Mouse (Mus musculus): ENCODE measurements around the gene Gsg1.

The Gsg1 gene

DNA sequence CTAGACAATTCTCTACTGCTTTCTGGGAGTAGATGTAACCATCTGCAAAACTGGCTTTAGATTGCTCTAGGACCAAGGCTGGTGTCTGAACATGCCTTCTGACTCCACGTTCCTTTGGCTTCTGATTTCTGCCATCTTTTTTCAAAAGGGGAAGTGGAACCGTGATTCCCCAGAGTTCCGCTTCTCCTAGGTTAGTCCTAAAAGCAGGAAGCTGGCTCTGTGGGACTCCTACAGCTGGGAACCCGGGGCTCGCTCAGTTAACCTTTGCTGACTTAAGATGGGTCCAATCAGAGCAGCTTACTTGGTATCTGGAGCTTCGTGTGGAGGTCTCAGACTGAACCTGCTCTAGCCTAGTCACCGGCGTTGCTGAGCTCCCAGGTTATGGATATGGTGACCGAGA, 7.0 kb upstream of the Gsg1 start:
- no peak for DNase-seq (ENCODE audit: low read depth, low spot score)

DNA sequence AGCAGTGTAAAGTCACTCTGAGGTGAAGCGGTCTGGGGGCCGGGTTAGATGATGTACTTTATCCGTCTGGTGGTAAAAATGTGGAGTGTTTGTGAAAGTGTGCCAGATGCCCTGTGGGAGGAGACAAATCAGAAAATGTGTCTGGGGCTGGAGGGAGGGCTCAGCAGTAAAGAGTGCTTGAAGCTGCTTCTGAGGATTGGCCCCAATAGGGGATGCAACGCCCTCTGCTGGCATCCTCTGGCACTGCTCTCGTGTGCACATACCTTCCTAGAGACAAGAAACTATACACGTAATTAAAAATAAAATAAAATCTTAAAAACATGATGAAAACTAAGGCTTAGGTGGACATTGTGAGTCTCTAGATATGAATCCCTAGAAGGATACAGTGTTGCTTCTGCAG, 6.3 kb upstream of the Gsg1 start:
- no peak for DNase-seq (ENCODE audit: low read depth, low spot score)

DNA sequence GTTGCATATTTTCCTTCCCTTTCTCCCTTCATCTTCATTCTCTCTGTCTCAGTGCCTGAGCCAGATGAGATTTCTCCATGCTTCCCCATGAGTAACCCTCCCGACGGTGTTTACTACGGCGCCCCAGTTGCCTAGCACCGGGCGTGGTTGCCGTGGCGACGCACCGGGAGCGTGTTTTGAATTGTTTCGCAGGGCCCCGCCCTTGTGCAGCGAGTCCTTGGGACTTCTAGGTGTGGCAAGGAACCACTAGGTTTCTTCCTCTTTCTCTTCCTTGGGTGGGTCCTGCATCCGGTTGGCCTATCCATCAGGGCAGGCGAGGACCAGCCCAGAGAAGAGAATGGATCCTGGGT, 1.4 kb downstream of the Gsg1 start:
- peak; percentile 50 for DNase-seq (ENCODE audit: low read depth, low spot score)

DNA sequence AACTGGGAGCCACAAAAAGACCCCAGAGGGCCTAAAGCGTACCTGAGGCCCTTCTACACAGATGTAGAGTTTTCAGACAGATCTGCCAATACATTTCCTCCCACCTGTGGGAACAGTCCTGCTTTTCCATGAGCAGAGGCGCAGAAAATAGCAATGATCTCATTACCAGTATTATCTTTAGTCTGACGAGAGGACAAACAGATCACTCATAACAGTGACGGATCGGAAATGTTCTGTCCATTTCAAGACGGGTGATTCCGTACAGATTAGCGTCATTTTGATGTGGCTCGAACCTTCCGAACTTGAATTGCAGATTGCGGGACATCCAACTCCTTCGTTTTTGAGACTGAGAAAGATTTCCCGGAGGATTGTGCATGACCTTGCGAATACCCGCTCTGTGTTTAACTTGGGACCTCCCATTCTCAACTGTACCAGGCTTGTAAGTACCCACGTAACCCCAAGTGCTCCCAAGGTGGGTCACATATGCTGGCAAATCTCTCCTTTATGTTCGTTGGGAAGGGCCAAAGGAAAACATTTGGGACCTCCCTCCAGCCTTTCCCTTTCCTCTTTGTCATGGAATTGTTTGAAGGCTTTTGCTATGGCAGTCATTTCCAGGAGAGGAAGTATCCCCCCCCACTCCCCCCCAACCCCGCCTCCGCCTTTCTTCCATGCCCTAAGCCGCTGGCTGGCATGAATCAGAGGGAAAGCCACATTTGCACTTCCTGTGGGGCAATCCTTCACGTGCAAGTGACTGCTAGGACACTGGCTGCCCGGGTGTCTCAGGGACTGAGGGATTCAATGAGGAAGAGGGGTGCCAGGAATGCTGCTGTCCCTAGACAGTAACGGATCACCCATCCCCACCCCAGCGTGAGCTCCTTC, 2.1 kb downstream of the Gsg1 start:
- no peak for DNase-seq (ENCODE audit: low read depth, low spot score)

DNA sequence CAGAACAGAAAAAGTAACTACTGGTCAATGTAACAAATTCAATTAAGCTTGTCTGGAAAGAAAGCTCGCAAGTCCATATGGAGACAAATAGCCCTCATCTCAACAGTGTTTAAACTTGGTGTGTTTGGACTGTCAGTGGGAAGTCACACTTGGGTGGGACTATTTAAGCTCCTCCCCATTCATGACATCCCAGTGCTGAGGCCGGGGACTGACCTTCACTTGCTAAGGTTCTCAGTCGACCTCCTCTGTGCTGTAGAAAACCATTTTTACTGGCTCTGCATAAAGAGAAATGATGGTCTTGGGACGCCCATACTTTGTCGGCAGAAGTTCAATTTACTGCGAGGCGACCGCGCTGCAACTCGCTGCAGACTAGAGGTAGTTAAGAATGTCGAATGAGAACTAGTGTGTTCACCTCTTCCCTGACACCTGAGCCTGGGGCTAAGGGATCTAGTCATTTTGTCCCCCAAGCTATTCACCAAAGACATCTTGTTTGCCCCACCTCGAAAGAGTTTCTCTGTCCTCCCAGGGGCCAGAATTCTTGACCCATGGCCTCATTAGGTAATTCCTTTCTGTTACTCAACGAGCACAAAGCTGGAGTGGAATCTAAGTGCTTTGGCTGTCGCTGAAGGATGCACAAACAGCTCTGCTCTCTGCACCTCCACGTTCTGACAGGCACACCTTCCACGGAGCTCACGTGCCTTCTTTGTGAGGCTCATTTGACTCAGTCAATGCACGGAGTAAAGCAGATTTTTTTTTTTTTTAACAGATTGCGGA, 3.0 kb downstream of the Gsg1 start:
- no peak for DNase-seq (ENCODE audit: low read depth, low spot score)

DNA sequence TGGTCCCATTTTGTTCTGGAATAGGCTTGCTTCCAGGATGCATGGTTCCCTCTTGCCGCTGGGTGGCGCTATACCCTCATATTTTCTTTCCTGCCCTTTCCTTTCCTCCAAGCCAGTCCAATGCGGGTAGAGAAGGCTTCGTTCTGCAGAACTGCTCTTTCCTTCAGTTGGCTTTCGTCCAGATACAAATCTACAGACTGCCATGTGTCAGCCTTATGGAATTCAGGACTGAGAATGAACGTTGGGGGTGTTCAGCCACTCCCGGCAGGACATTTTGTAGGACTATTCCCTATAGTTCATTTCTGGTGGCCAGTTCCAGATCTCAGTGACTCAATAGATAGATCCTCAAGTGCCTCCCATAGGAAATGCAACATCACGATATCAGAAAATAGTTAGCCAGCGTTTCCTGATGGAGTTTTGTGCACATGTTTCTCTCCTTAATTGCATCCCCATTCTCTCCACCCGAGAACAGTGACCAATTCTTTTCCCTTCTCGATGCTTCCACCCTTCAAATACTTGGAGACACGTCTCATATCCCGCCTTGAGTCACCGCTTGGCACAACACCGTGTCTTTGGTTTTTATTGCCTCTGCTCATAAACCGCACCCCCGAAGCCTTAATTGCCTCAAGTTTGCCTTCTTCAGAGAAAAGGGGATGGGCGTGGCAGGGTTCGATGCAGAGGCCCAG, 4.2 kb downstream of the Gsg1 start:
- peak; percentile 65 for DNase-seq (ENCODE audit: low read depth, low spot score)

DNA sequence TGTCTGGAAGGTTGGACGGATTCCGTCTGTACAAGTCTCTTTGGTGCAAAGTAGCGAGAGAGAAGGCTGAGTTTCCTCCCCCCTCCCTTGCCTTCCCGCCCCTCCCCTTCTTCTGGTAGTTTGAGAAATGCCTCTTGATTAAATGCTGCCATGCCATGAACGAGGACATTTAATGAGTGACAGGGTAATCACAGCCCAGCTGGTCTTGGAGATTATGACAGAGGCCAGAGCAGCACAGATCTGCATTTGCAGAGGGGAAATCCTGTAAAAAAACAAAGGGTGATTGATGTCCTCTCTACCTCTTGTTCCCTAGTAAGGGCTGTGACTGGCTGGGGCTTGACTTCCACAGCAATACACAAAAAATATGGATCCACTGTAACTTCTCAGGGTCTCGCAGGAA, 6.3 kb downstream of the Gsg1 start:
- DNase-seq (ENCODE audit: low read depth, low spot score) = no peak

DNA sequence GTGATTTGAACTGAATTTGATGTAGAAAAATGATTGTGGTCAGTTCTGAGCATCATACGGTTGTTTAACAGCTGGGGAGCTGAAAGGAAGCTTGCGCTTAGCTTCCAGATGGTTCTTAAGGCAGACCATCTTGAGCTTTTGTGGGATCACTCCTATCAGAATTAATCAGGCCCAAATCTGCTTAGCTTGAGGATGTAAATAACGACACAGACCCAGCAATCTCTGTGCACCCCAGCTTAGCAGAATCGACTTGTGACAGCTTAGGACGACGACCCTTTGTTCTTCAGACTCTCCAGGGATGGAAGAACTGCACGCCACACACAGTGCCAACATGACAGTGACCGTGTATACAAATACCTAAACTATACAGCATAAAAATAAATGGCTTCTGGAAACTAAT, 8.6 kb downstream of the Gsg1 start:
- DNase-seq (ENCODE audit: low read depth, low spot score) = no peak

DNA sequence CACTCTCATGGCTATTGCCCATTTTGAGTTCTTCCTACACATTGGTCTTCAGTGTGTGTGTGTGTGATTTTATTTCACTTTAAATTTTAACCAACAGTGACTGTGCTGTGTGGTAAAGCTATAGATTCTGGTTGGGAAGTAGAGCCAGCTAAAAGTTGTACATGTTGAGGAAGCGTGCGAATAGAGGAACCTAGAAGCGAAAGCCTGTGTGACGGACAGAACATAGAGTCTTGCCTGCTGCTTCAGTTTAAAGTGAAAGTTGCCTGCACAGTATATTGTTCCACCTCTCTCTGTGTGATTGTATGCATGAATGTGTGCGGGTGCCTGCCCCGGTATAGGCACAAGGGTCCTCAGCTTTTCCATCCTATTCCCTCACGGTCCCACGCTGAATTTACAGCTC, 13.8 kb downstream of the Gsg1 start:
- no peak for DNase-seq (ENCODE audit: low read depth, low spot score)

DNA sequence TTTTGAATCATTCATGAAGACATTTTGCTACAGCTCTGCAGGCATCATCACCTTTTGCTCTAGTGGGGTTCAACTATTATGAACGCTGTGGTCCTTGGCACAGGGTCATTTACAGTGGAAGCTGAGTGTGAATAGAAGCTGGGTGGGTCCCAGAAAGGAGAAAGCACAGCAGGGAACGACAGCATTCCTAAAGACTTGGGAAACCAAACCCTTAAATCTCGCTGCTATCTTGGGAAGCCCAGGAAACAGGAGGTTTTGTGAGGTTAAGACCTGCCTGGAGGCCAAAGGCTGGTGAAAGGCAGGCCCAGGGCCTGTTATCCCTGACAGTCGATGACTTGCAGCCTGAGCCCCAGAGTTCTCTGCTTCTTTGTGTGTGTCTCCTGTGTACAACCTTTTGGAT, 15.9 kb downstream of the Gsg1 start:
- no peak for DNase-seq (ENCODE audit: low read depth, low spot score)

DNA sequence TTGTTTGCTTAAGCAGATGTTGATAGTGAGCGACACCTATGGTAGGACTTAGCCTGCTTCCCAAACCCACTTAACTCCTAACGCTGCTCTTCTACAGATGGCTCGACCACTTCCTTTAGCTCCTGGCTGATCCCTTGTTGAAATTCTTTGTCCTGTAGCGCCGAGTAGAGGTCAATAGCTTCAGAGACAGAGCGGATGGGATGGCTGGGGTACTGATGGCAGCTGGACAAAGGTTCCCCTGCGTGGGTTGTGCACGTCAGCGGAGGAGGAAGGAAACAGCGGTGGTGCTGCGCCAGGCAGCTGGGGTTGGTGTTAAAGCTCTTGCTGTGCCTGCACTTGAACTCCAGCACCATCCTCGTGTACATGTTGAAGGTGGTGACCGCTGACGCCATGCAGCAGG, 16.8 kb downstream of the Gsg1 start:
- DNase-seq (ENCODE audit: low read depth, low spot score) = peak; percentile 10

DNA sequence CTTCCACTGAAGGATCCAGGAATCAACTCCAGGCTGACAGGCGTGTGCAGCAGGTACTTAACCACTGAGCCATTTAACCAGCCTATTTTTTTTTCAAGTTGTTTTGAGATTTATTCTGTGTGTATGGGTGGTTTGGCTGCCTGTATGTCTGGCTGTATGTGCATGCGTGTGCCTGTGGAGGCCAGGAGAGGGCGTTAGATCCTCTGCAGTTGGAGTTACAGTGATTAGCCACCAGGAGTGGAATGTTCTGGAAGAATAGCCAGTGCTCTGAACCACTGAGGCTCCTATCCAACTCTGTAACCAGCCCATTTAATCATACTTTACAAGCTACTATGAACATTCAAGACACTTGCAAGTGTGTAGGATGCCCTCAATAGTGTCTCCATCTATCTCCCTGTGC, 17.6 kb downstream of the Gsg1 start:
- no peak for DNase-seq (ENCODE audit: low read depth, low spot score)

DNA sequence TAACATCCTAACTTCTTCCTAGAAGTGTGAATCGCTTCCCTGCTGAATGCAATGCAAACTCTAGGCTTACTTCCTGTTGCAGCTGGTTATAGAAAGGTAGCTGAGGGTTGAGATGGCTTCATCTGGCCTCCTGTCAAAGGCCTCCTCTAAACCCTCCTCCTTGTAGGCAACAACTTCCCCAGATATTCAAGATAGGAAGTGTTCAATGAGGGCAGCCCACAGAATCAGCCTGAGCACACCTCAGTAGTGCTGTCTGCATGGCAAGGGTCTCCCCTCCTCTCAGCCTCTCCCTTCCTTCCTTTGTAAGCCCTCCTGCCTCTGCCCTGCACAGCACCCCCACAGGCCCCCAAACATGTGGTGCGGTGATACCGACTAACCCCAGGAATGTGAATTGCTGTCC, 18.4 kb downstream of the Gsg1 start:
- no peak for DNase-seq (ENCODE audit: low read depth, low spot score)

DNA sequence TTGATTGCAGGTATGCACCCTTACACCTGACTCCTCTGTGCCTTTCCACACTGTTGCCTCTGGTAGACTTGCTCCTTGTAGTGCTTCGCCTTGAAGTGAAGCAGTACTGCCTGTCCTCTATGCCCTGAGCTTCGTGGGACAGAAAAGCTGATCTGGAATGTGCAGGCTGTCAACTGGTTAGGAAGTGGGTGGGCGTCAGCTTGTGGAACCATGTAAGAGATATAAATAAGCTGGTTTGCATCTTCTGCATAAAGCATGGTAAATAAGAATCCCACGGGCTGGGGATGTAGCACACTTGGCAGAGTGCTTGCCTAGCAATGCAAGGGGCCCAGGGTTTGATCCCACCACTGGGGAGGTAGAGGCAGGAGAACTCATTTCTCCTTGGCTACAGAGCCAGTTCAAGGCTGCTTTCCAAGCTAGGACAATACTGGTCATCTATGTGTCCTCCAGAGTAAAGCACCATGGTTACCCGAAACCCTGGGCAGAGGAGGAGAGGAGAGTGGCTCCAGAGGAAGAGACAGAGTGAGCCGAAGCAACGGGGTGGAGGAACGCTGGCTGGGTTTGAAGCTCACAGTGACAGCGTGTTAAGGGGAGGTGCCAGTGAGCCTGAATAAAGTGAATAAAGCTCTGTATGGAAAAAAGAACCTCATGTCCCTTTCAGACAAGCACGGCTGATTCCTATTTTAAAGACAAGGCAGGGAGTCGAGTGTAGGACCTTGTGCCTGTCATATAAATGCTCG, 21.5 kb downstream of the Gsg1 start:
- no peak for DNase-seq (ENCODE audit: low read depth, low spot score)

DNA sequence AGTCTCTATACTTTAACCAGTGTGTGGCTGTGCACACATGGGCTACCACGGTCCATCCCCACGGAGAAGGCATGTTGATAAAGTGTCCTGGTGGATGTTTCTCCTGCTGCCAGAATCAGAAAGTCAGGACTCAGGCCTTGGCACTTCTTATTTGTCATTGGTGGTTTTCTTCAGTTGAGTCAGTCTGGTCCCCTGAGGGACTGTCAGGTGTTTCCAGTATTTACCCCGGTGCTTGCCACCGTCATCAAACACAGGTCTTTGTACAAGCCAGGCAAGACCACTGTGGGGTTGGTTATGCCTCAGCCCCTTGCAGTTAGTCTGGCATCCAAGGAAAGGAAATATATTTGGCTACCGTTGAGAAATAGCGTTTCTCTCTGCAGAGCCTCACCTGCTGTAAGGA, 23.6 kb downstream of the Gsg1 start:
- no peak for DNase-seq (ENCODE audit: low read depth, low spot score)

DNA sequence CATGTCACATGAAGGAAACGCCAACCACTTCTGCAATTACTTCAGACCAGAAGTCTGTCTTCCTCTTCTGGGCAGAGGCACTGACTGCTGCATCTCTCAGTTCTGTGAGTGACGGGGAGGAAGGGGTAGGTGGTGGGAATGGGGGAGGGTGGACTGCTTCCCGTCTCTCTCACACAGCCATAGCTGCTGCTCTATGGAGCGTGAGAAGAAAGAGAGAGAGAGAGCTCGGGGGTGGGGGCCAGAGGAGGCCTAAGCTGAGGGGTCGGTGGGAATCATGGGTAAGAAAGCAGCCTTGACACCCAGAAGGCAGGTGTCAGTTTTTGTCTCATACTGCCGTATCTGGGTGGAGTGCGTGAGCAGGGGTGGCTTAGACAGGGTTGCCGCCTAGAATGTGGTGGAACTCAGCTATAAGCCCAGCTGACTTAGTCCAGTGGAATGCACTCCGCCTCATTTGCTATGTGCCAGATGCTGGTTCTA, 25.6 kb downstream of the Gsg1 start:
- DNase-seq (ENCODE audit: low read depth, low spot score) = peak; percentile 8

DNA sequence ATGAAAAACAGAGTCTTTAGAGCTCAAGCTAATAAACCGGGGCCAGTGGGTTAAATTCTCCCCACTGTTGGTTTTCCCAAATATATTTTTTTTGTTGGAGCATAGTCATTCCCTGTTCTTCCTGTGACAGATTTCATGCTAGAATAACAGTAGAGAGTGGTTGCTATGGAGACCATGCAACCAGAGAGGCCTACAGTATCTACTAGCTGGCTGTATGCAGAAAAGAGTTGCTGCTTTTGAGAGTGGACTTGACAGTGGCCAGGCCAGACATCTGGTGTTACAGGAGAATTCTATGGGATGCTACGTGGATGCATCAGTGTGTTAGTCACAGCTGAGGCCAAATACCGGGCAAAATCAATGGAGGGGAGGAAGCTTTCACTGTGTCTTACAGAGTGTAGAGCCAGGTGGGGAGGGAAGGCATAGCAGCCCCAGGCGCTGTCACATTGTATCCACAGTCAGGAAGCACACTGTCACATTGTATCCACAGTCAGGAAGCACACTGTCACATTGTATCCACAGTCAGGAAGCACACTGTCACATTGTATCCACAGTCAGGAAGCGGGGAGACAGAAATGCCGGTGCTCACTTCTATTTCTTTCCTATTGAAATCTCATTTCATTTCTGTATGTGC, 30.2 kb downstream of the Gsg1 start:
- no peak for DNase-seq (ENCODE audit: low read depth, low spot score)

DNA sequence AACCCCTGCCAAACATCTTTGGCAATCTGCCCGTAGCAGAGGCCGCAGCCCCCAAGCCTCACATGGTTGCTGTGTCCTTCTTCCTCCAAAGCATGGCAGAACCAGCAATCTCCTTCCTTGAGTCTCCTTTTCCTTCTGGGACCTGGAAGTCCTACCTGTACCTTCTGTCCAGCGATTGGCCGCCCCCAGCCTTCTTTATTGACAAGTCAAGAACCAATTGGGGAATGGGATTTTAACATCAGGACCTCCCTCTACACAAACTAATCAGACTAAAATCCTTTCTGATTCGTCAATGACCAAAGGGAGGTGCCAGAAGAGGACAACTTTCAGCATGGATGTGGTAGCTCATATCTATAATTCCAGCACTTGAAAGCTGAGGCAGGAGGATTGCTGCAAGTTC, 34.2 kb downstream of the Gsg1 start:
- DNase-seq (ENCODE audit: low read depth, low spot score) = no peak

DNA sequence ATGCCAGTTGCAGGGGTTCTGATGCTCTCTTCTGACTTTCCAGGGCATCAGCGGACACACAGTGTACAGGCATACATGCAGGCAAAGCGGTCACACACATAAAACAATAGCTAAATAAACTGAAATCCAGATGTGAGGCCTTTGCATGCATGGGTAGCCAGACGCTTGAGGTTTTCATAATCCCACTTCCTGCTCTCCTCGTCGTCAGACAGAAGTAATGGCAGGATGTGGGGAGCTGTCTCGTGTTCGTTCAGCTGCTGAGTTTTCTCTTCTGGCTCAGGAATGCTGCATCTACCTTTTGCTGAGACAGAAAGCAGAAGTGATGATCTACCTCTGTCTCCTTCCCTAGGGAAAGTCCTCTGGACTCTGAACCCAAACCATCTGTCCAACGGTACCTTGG, 35.8 kb downstream of the Gsg1 start:
- peak; percentile 49 for DNase-seq (ENCODE audit: low read depth, low spot score)

DNA sequence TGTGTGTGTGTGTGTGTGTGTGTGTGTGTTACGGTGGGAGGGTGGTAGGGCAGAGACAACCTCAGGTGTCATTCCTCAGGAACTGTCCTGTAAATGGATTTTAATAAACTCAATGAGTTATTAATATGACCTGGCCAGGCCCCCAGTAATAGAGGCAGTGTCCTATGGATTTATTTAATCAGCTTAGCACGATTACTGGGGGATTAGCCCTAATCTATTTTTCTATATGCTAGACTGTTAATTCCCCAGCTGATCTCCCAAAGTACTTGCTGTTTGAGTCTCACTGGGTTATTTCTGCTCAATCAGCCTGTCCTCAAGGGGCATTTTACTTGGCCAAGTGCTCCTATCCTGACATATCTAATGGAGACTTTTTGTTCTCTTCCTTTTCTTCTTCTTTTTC, 41.5 kb downstream of the Gsg1 start:
- no peak for DNase-seq (ENCODE audit: low read depth, low spot score)

DNA sequence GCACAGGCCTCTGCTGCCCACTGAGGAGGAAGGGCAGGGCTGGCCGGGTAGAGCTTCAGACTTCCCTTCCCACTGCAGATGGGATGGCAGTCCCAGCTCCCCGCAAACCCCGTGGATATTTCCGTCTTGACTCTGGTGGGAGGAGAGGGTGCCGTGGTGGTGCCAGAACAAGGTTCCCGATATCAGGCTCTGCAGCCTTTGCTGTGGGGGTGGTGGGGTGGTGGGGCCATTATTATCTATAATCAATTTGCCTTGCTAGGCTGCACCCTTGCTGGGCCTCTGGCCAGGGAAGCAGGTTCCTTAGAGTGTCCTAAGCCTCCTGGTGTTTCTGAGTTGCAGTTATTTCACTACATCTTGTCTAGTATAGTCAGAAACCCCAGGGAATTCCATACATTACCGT, 43.0 kb downstream of the Gsg1 start:
- DNase-seq (ENCODE audit: low read depth, low spot score) = no peak
